15 mouse cellular contexts compared by ENCODE assay signal in the genomic region with DNA sequence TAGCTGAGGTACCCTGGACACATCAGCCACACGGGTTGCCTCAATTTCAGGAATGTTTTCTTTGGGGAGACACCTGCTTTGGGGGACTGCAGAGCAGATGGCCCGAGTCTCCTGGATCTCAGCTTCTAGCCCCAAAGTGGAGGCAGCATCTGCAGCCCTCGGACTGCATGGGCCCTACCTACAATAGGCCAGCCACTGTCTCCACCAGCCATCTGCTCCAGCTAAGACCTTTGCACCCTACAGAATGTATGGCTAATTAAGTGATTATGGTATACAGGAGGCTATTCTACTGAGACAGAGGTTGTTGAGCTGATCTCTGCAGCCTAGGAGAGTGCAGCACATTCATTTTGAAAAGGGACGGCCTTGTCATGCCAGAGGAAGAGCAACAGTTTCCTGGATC. TPM values are rescaled to one million over a fixed set of nuclear protein-coding genes. Genes with fewer than 3 reads are reported as not detected.
DNase-seq lines count a peak whose midpoint lies in the region; ATAC-seq and TF ChIP-seq lines count a peak whose summit lies in the region.
"Had no signal": no experiment of that assay in that cellular context is flagged by ENCODE, and none has a peak within 500 bp of the region (broad histone marks: within the 10 kb centered on the region; RNA-seq: fewer than 3 reads in every experiment).

No protein-coding gene starts in this region.

- H3K4me3 ChIP-seq in embryonic facial prominence, embryonic 11.5 days (ENCODE audit: low read depth, low read length): no peak overlapping the region
- no peak overlapping the region for H3K4me3 ChIP-seq in hindbrain, embryonic 10.5 days
- no peak overlapping the region for H3K4me3 ChIP-seq in neural tube, embryonic 14.5 days (ENCODE audit: low read depth, low read length)
- no peak overlapping the region for H3K4me3 ChIP-seq in stomach, postnatal 0 days (ENCODE audit: low read depth, low read length)
- H3K4me3 ChIP-seq: liver, embryonic 13.5 days; myocyte had no signal

- H3K4me2 ChIP-seq in embryonic facial prominence, embryonic 11.5 days (ENCODE audit: low read depth, low read length): no peak overlapping the region
- H3K4me2 ChIP-seq in neural tube, embryonic 14.5 days (ENCODE audit: low read depth, low read length): no peak overlapping the region
- H3K4me2 ChIP-seq in stomach, postnatal 0 days (replicated peaks; ENCODE audit: low read depth): no peak overlapping the region
- H3K4me2 ChIP-seq: liver, embryonic 13.5 days had no signal

- TF ChIP-seq EP300 in stomach, postnatal 0 days (optimal IDR thresholded peaks at IDR 0.05): no peak

- H3K36me3 ChIP-seq in embryonic facial prominence, embryonic 11.5 days (replicated peaks; ENCODE audit: control insufficient read depth, insufficient read depth, low read depth, low read length): no peaks in the 10 kb centered on the region
- peaks cover 9% of the 10 kb centered on the region; the same call in 1 of the 2 replicates for H3K36me3 ChIP-seq in hindbrain, embryonic 10.5 days
- no peaks in the 10 kb centered on the region for H3K36me3 ChIP-seq in neural tube, embryonic 14.5 days (ENCODE audit: control insufficient read depth, insufficient read depth, low read length)
- H3K36me3 ChIP-seq in stomach, postnatal 0 days (ENCODE audit: control insufficient read depth, insufficient read depth, low read length): no peaks in the 10 kb centered on the region
- H3K36me3 ChIP-seq: liver, embryonic 13.5 days had no signal

- H3K9ac ChIP-seq in embryonic facial prominence, embryonic 11.5 days (replicated peaks; ENCODE audit: low read length): no peak overlapping the region
- H3K9ac ChIP-seq in neural tube, embryonic 14.5 days (replicated peaks; ENCODE audit: low read depth, low read length): no peak overlapping the region
- no peak overlapping the region for H3K9ac ChIP-seq in stomach, postnatal 0 days (ENCODE audit: low read length)
- H3K9ac ChIP-seq: liver, embryonic 13.5 days had no signal

- H3K4me1 ChIP-seq in embryonic facial prominence, embryonic 11.5 days (ENCODE audit: control insufficient read depth, insufficient read depth, low read length): no peaks in the 10 kb centered on the region
- H3K4me1 ChIP-seq in hindbrain, embryonic 10.5 days (replicated peaks): peaks cover 52% of the 10 kb centered on the region
- peaks cover 43% of the 10 kb centered on the region for H3K4me1 ChIP-seq in neural tube, embryonic 14.5 days (ENCODE audit: control insufficient read depth, insufficient read depth, low read length)
- no peaks in the 10 kb centered on the region for H3K4me1 ChIP-seq in stomach, postnatal 0 days (replicated peaks; ENCODE audit: control insufficient read depth, insufficient read depth)
- H3K4me1 ChIP-seq: liver, embryonic 13.5 days had no signal

- 18% methylated on average over 4 of the region's 4 CpGs for WGBS in embryonic facial prominence, embryonic 11.5 days
- 29% methylated on average over 4 of the region's 4 CpGs for WGBS in hindbrain, embryonic 10.5 days
- WGBS in large intestine, adult 2 months: 38% methylated on average over 4 of the region's 4 CpGs
- 10% methylated on average over 4 of the region's 4 CpGs for WGBS in neural tube, embryonic 14.5 days
- 70% methylated on average over 4 of the region's 4 CpGs for WGBS in stomach, postnatal 0 days

- peak; percentile 66; the same call in 1 of the 2 replicates for ATAC-seq in embryonic facial prominence, embryonic 11.5 days (replicated peaks; ENCODE audit: insufficient number of reproducible peaks, low FRiP score, low TSS enrichment, low read depth)
- peak; percentile 29; the same call in 1 of the 2 replicates for ATAC-seq in neural tube, embryonic 14.5 days (ENCODE audit: low read depth)
- ATAC-seq in stomach, postnatal 0 days (ENCODE audit: low FRiP score, low TSS enrichment): no peak
- no peak for ATAC-seq in activated CD4-positive, CD25-positive, alpha-beta regulatory T cell, adult 4 months
- ATAC-seq: CD4-positive, CD25-positive, alpha-beta regulatory T cell, adult 4 months had no signal

- no peaks in the 10 kb centered on the region; the same call in 1 of the 2 replicates for H3K27me3 ChIP-seq in embryonic facial prominence, embryonic 11.5 days (ENCODE audit: control insufficient read depth, insufficient read depth, low read length)
- no peaks in the 10 kb centered on the region for H3K27me3 ChIP-seq in hindbrain, embryonic 10.5 days (ENCODE audit: insufficient read depth, poor library complexity, severe bottlenecking)
- H3K27me3 ChIP-seq in neural tube, embryonic 14.5 days (ENCODE audit: control insufficient read depth, insufficient read depth, low read length): no peaks in the 10 kb centered on the region
- no peaks in the 10 kb centered on the region for H3K27me3 ChIP-seq in stomach, postnatal 0 days (ENCODE audit: control insufficient read depth, insufficient read depth, low read length)
- H3K27me3 ChIP-seq: liver, embryonic 13.5 days had no signal

- no peak overlapping the region for H3K27ac ChIP-seq in embryonic facial prominence, embryonic 11.5 days (replicated peaks; ENCODE audit: low read depth, low read length)
- H3K27ac ChIP-seq in hindbrain, embryonic 10.5 days: peak overlapping the region; percentile 80
- peak overlapping the region; percentile 52; the same call in 1 of the 2 replicates for H3K27ac ChIP-seq in neural tube, embryonic 14.5 days (ENCODE audit: low read depth, low read length)
- H3K27ac ChIP-seq in stomach, postnatal 0 days (replicated peaks): no peak overlapping the region
- H3K27ac ChIP-seq: liver, embryonic 13.5 days had no signal

- no peaks in the 10 kb centered on the region for H3K9me3 ChIP-seq in embryonic facial prominence, embryonic 11.5 days (replicated peaks; ENCODE audit: control insufficient read depth, low read length)
- H3K9me3 ChIP-seq in hindbrain, embryonic 10.5 days: no peaks in the 10 kb centered on the region
- no peaks in the 10 kb centered on the region for H3K9me3 ChIP-seq in neural tube, embryonic 14.5 days (ENCODE audit: control insufficient read depth, low read length)
- no peaks in the 10 kb centered on the region for H3K9me3 ChIP-seq in stomach, postnatal 0 days (ENCODE audit: control insufficient read depth, low read length)
- H3K9me3 ChIP-seq: liver, embryonic 13.5 days had no signal

- TF ChIP-seq CTCF in stomach, postnatal 0 days (IDR thresholded peaks at IDR 0.05; ENCODE audit: low read depth): no peak

- DNase-seq in embryonic facial prominence, embryonic 11.5 days (ENCODE audit: low spot score): no peak
- peak; percentile 62 for DNase-seq in hindbrain, embryonic 10.5 days (ENCODE audit: low spot score)
- DNase-seq in large intestine, adult 2 months (ENCODE audit: low read depth, low spot score): peak; percentile 13
- DNase-seq in stomach, postnatal 0 days (ENCODE audit: low spot score): no peak
- no peak for DNase-seq in urinary bladder, adult 2 months (ENCODE audit: low spot score)
- DNase-seq in kidney, adult 9 months: no peak
- DNase-seq: adrenal gland, postnatal 10 days; heart, postnatal 4 days; kidney, postnatal 14 days; liver, embryonic 13.5 days; thymus, postnatal 4 days had no signal

RNA-seq across cellular contexts. Expression of gene Nin, which starts 43.2 kb away (rescaled TPM):
- polyA plus RNA-seq in embryonic facial prominence, embryonic 11.5 days (2014; fragmentation: Nextera tagmentation; extraction: Ambion mirVana): 10.2 and 10.3 TPM in 2 replicates
- 10.3 and 13.7 TPM in 2 replicates for polyA plus RNA-seq in hindbrain, embryonic 10.5 days (2016; fragmentation: Nextera tagmentation; extraction: Ambion mirVana)
- polyA plus RNA-seq in large intestine, adult 2 months (2012; rRNA removed): 2.1 and 4.2 TPM in 2 replicates
- polyA plus RNA-seq in neural tube, embryonic 14.5 days (2014; fragmentation: Nextera tagmentation; extraction: Ambion mirVana): 13.9 and 14.8 TPM in 2 replicates
- polyA plus RNA-seq in stomach, postnatal 0 days (2015; fragmentation: Nextera tagmentation; extraction: Ambion mirVana): 2.8 and 3.6 TPM in 2 replicates
- 10 to 100 TPM; 19.2 to 24.3 TPM for polyA plus RNA-seq in activated CD4-positive, CD25-positive, alpha-beta regulatory T cell, adult 4 months (2017; shearing (Covaris generic))
- 9.5 and 12.5 TPM in 2 replicates for polyA plus RNA-seq in urinary bladder, adult 2 months (2012; rRNA removed)

Comparison
In these comparisons a context has a peak if more than half of its experiments do, and no peak if none do; other contexts are left out.
1. ATAC-seq: peak in embryonic facial prominence, embryonic 11.5 days (single experiment) and neural tube, embryonic 14.5 days (single experiment); none in stomach, postnatal 0 days (single experiment) and activated CD4-positive, CD25-positive, alpha-beta regulatory T cell, adult 4 months (single experiment).
2. DNase-seq: peak in hindbrain, embryonic 10.5 days (single experiment) and large intestine, adult 2 months (single experiment); none in embryonic facial prominence, embryonic 11.5 days (single experiment), stomach, postnatal 0 days (single experiment), urinary bladder, adult 2 months (single experiment) and kidney, adult 9 months (single experiment).
3. H3K27ac ChIP-seq: peak in hindbrain, embryonic 10.5 days (single experiment) and neural tube, embryonic 14.5 days (single experiment); none in embryonic facial prominence, embryonic 11.5 days (single experiment) and stomach, postnatal 0 days (single experiment).